Mouse (Mus musculus) neural tube, embryonic 15.5 days (tissue): ENCODE measurements at regions not wholly inside any gene's neighbourhood (a gene's known extent, or its start where the extent isn't known, plus 50 kb on each side); places are given as distances from the start of the nearest gene placed in this dataset.
A peak's percentile ranks its signal among the peaks of the same experiment; 100 is the strongest.

Source experiments
- ATAC-seq: fragments of 200-750 bp; cut with Nextera tagmentation; 2 replicates; pipeline ENCODE4 v1.8.0; 2017; ENCODE audit warnings: mild to moderate bottlenecking, moderate TSS enrichment, moderate library complexity; ENCODE audit not compliant: low FRiP score
- H3K27ac ChIP-seq: fragments of 300-500 bp; sonication (generic); replicated peaks from 2 replicates; pipeline ENCODE4 v1.5.1; 2015; ENCODE audit warnings: mild to moderate bottlenecking, inconsistent platforms
- H3K27me3 ChIP-seq: fragments of 300-500 bp; sonication (generic); replicated peaks from 2 replicates; pipeline ENCODE4 v1.6.1; 2015; ENCODE audit warnings: inconsistent platforms
- H3K36me3 ChIP-seq: fragments of 300-500 bp; sonication (generic); 2 replicates; pipeline ENCODE4 v1.6.1; 2015; ENCODE audit warnings: inconsistent platforms
- H3K4me1 ChIP-seq: fragments of 300-500 bp; sonication (generic); 2 replicates; pipeline ENCODE4 v1.6.1; 2015; ENCODE audit warnings: inconsistent platforms
- H3K4me2 ChIP-seq: fragments of 300-500 bp; sonication (generic); 2 replicates; pipeline ENCODE4 v1.6.1; 2015; ENCODE audit warnings: inconsistent platforms, mild to moderate bottlenecking, moderate library complexity
- H3K4me3 ChIP-seq: fragments of 300-500 bp; sonication (generic); replicated peaks from 2 replicates; pipeline ENCODE4 v1.5.1; 2015; ENCODE audit warnings: mild to moderate bottlenecking, inconsistent platforms
- H3K9ac ChIP-seq: fragments of 300-500 bp; sonication (generic); replicated peaks from 2 replicates; pipeline ENCODE4 v1.6.1; 2015; ENCODE audit warnings: mild to moderate bottlenecking, inconsistent platforms
- H3K9me3 ChIP-seq: fragments of 300-500 bp; sonication (generic); replicated peaks from 2 replicates; pipeline ENCODE4 v1.6.1; 2016; ENCODE audit warnings: inconsistent platforms
- WGBS: fragments of 180-500 bp; shearing (Covaris S2); methylation state at CpG from one replicate; pipeline ENCODE4 v1.1.7; 2015; ENCODE audit warnings: mixed read lengths; 5-methylcytosine and 5-hydroxymethylcytosine counted together

DNA sequence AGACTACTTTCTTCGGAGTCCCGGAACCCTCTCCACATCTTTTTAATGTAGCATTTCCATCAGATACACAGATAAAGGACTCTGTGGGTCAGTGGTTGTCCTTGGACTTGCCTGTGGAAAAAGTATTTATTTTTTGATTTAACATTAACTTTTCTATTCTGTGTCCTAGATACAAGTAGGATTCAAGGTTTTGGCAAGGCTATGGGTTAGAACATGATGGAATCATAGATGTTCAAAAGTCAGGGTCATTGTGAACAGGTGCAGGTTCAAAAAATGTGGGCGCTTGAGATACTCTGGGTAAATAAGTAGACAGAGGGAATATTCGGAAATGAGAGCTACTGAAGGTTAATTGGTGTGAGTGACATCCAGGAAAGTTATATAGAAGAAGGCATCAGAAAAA lies 347.7 kb downstream of the Cypt12 start:
- H3K4me1 ChIP-seq, result no peaks in the 10 kb centered on the region
- no peak overlapping the region for H3K4me3 ChIP-seq
- no peaks in the 10 kb centered on the region for H3K9me3 ChIP-seq
- H3K36me3 ChIP-seq, result no peaks in the 10 kb centered on the region
- no peak overlapping the region for H3K4me2 ChIP-seq
- H3K9ac ChIP-seq, result no peak overlapping the region
- ATAC-seq, result no peak
- no peak overlapping the region for H3K27ac ChIP-seq
- no peaks in the 10 kb centered on the region for H3K27me3 ChIP-seq
- WGBS, result 95% methylated on average over 4 of the region's 4 CpGs

GRCm38 (mm10) chr3:18298699-18299098 lies 350.5 kb downstream of the Cypt12 start:
- Histone ChIP-seq H3K4me1 (no peaks in the 10 kb centered on the region), H3K27ac (no peak overlapping the region), H3K9ac (no peak overlapping the region), H3K4me2 (no peak overlapping the region), H3K36me3 (no peaks in the 10 kb centered on the region), H3K27me3 (no peaks in the 10 kb centered on the region), H3K4me3 (no peak overlapping the region), H3K9me3 (no peaks in the 10 kb centered on the region)
- 92% methylated on average over 3 of the region's 3 CpGs for WGBS
- no peak for ATAC-seq

- Histone ChIP-seq H3K4me1 (no peaks in the 10 kb centered on the region), H3K27me3 (no peaks in the 10 kb centered on the region), H3K9me3 (no peaks in the 10 kb centered on the region), H3K36me3 (no peaks in the 10 kb centered on the region), H3K4me2 (no peak overlapping the region), H3K9ac (no peak overlapping the region), H3K4me3 (no peak overlapping the region), H3K27ac (no peak overlapping the region)
- no peak for ATAC-seq
- WGBS, result 39% methylated on average over 2 of the region's 2 CpGs
Observed at GRCm38 (mm10) chr3:18299502-18299901, 351.3 kb downstream of the Cypt12 start.

DNA sequence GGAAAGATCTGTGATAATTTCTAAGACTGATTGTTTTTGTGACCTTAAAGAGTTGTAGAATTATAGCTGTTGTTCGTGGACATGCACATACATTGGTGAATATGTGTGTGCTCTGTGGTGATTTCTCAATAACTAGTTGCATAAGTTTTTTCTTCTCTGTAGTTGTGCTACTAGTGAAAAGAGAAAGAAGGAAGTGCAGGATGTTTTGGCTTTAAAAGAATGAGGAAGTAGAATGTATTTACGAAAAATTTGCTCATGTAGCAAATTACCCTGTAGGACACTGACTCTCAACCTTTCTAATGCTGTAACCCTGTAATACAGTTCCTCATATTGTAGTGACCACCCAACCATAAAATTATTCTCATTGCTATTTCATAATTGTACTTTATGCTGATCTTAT lies 371.2 kb downstream of the Cypt12 start:
- H3K9ac ChIP-seq, result no peak overlapping the region
- H3K4me3 ChIP-seq, result no peak overlapping the region
- H3K9me3 ChIP-seq, result no peaks in the 10 kb centered on the region
- no peaks in the 10 kb centered on the region for H3K27me3 ChIP-seq
- no peak for ATAC-seq
- H3K27ac ChIP-seq, result no peak overlapping the region
- H3K4me2 ChIP-seq, result no peak overlapping the region
- no peaks in the 10 kb centered on the region for H3K4me1 ChIP-seq
- 91% methylated on average over 2 of the region's 2 CpGs for WGBS
- H3K36me3 ChIP-seq, result no peaks in the 10 kb centered on the region

DNA sequence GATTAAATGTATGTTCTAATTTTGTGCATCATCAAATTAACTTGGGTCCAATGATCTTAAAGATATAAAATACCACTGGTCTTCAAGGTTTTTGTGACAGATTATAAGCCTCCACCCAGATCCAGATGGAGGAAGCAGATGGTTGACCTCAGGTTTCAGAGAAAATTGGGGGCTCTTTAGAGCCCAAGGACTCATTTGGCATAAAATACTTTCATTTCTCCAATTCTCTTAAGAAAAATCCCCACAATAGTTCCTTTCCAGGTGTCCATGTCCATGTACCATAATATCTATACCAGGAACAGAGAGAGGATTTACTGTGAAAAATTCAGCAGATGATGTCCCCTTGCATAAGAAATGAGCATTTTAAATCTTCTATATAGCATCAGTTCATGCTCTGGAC lies 385.0 kb downstream of the Cypt12 start:
- Histone ChIP-seq H3K4me3 (no peak overlapping the region), H3K36me3 (no peaks in the 10 kb centered on the region)
- no peak for ATAC-seq

DNA sequence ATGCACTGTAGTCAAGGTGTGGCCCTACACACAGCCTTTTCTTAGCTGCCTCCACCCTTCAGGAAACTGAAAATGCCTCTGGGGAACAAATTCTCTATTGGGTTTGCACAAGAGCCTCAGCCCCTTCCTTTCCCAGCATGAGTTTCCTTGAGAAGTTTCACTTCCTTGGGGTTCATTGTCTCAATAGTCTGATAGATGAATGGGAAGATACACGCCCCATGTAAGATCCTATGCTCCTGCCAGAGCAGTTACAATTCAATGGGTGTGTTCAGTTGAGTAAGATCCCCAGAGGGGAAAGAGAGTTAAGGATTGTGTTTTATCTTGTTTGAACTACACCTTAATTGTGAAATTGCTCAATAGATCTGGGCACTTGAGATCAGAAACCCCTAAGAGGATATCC lies 391.0 kb downstream of the Cypt12 start:
- 80% methylated on average over 1 of the region's 1 CpGs for WGBS
- Histone ChIP-seq H3K9ac (no peak overlapping the region), H3K4me3 (no peak overlapping the region), H3K36me3 (no peaks in the 10 kb centered on the region), H3K4me1 (no peaks in the 10 kb centered on the region), H3K9me3 (no peaks in the 10 kb centered on the region), H3K27me3 (no peaks in the 10 kb centered on the region), H3K4me2 (no peak overlapping the region), H3K27ac (no peak overlapping the region)
- no peak for ATAC-seq

More for the DNA sequence above, 385.0 kb downstream of the Cypt12 start:
- no peaks in the 10 kb centered on the region for H3K9me3 ChIP-seq
- no peak overlapping the region for H3K4me2 ChIP-seq
- no peak overlapping the region for H3K27ac ChIP-seq
- H3K9ac ChIP-seq, result no peak overlapping the region
- H3K27me3 ChIP-seq, result no peaks in the 10 kb centered on the region
- no peaks in the 10 kb centered on the region for H3K4me1 ChIP-seq

- ATAC-seq, result peak; percentile 55; the same call in 1 of the 2 replicates
- no peak overlapping the region for H3K27ac ChIP-seq
- H3K27me3 ChIP-seq, result no peaks in the 10 kb centered on the region
- no peak overlapping the region for H3K4me2 ChIP-seq
- no peaks in the 10 kb centered on the region for H3K9me3 ChIP-seq
- H3K4me3 ChIP-seq, result no peak overlapping the region
- H3K36me3 ChIP-seq, result no peaks in the 10 kb centered on the region
- no peak overlapping the region for H3K9ac ChIP-seq
- no peaks in the 10 kb centered on the region for H3K4me1 ChIP-seq
- WGBS, result 65% methylated on average over 8 of the region's 8 CpGs
Observed at GRCm38 (mm10) chr3:18341757-18342156, 393.5 kb downstream of the Cypt12 start.

DNA sequence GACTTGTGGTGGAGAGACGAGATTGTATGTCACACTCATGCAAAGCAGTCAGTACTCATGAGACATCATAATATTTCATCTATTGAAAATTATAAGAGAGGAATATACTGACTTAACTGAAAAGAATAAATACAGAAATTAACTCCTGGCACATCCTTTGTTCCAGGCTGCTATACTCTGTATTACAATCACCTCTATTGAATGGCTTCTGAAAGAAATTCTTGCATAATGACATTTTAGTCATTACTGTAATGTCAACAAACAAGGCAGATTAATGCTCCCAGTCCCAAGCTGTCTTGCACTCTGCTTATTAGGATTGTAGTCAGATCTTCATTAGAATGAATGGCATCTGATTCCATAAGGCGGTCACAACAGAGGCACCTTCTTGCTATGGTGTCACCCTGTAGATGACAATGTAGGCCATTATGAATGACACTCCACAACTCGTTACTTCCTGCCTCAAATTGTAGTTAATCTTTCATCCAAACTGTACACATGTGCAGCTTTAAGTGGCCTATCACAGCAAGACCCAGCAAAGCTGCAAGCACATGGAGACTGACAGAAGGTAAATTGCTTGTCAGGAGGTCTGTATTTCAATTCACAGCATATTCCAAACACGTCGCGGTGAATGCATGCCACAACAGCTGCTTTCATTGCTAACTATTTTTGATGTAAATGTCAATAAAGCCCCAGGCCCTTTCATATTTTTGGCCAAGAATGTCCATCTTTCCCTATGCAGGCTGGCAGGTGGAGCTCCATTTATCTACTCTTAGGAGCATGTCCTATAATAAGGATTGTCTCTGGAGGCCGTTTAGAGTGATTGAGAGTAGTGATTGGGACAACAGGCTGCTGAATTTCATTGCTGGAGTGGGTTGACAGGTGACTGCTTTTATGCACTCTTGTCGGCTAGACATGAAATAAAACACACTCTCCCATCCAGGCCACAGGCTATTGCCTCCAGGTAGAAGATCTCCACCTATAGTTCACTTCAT lies 430.1 kb downstream of the Cypt12 start:
- Histone ChIP-seq H3K27ac (no peak overlapping the region), H3K4me1 (no peaks in the 10 kb centered on the region), H3K36me3 (no peaks in the 10 kb centered on the region), H3K27me3 (no peaks in the 10 kb centered on the region), H3K4me3 (no peak overlapping the region), H3K9ac (no peak overlapping the region), H3K4me2 (no peak overlapping the region), H3K9me3 (no peaks in the 10 kb centered on the region)
- peak; percentile 80 for ATAC-seq
- WGBS, result 58% methylated on average over 8 of the region's 8 CpGs

DNA sequence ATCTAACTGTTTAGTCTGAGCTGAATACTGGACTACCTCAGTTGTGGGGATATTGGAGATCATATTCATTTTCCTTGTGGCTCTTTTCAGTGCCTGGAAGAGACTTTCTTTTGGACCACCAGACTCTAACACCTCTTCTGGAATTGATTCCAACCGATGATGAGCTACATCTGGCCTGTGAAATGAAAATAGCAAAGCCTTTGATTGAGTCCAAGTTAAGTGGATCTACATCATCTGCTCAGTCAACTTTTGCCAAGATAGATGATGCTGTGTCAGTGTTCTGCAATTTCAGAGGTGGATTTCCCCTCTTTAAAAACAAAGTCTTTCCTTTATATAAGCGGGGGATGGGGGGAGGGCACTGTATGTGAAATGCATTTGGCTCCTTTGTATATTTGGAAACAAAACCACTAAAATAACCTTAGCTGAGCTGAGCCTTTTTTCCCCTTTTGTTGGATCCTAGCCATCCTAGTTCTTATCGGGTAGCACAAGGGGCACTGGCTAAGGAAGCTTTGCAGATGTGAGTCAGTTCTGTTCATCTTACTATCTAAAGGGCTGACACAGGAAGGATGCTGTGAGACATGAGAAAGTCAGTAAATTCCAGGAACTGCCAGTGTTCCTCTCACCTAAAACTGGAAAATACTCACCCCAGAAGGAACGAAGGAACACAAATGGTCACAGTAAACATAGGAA lies 473.8 kb downstream of the Cypt12 start:
- H3K9me3 ChIP-seq, result no peaks in the 10 kb centered on the region
- no peak overlapping the region for H3K4me3 ChIP-seq
- no peaks in the 10 kb centered on the region for H3K27me3 ChIP-seq
- no peak for ATAC-seq
- WGBS, result 81% methylated on average over 4 of the region's 4 CpGs
- H3K4me1 ChIP-seq, result no peaks in the 10 kb centered on the region
- no peak overlapping the region for H3K27ac ChIP-seq
- H3K4me2 ChIP-seq, result no peak overlapping the region
- H3K9ac ChIP-seq, result no peak overlapping the region
- H3K36me3 ChIP-seq, result no peaks in the 10 kb centered on the region

DNA sequence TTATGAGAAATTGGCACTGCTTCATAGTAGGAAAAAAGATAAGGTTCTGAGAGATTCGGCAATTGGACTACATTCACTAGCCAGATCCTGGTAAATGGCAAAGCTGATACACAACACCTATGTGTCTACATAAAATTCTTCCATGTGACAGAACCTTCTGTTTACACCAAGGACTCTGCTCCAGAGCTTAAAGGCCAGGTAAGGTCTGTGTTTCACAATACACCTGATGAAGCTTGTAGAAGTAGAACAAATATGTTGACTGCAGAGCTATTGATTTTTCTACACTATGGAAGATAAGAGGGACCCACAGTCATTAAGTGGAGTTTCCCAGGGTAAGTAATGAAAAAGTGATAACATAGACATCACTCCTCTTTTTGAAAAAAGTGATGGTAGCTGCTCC lies 480.7 kb downstream of the Cypt12 start:
- Histone ChIP-seq H3K27ac (no peak overlapping the region), H3K4me2 (no peak overlapping the region), H3K36me3 (no peaks in the 10 kb centered on the region), H3K27me3 (no peaks in the 10 kb centered on the region), H3K9ac (no peak overlapping the region), H3K4me1 (no peaks in the 10 kb centered on the region), H3K4me3 (no peak overlapping the region), H3K9me3 (no peaks in the 10 kb centered on the region)
- 96% methylated on average over 1 of the region's 1 CpGs for WGBS
- no peak for ATAC-seq

- Histone ChIP-seq H3K36me3 (no peaks in the 10 kb centered on the region), H3K4me1 (no peaks in the 10 kb centered on the region), H3K4me2 (no peak overlapping the region), H3K27me3 (no peaks in the 10 kb centered on the region), H3K4me3 (no peak overlapping the region), H3K9ac (no peak overlapping the region), H3K9me3 (no peaks in the 10 kb centered on the region), H3K27ac (no peak overlapping the region)
- WGBS, result 77% methylated on average over 5 of the region's 5 CpGs
- no peak for ATAC-seq
Observed at GRCm38 (mm10) chr3:18438845-18439244, 490.6 kb downstream of the Cypt12 start.
